ENCODE assay signal across 15 mouse cellular contexts in the genomic region with DNA sequence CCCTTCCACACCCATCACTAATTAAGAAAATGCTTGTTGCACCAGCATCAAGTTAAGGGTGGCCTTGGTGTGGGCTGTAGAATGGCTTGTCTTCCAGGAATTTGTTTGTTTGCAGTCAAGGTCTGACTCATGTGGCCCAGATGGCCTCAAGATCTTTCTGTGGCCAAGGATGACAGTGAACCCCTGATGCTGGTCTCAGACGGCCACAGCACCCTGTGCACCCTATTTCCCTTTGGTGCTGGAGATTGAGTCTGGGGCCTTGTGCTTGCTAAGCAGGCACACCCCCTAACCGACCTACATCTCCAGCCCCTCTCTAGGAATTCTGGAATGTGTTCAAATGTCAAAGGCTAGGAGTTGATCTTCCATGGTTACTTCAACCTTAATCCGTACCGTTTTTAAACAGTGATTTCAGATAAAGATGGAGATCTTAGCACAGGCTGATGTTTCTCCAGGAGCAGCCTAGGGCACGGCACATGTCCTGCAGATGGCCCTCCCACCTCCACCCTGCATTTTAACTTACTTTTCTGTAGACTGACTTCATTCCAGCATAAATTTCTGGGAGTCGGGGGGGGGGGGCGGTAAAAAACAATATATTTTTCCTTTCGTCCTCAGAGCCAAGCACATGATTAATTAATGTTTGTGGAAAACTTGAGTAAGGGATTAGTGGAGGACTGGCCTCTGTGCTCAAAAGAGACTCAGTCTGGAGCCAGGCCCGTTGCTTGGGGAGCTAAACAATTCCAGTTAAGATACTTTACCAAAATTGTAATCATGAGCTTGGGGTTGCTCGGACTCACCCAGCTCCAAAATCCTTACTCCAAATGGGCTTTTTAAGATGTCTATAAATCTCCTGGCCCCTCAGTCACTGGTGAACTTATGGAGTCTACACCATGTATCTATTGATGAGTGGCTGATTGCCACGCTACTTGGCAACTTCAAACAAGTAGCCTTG.
DNase-seq lines count a peak whose midpoint lies in the region; ATAC-seq and TF ChIP-seq lines count a peak whose summit lies in the region.
"Had no signal": no experiment of that assay in that cellular context is flagged by ENCODE, and none has a peak within 500 bp of the region (broad histone marks: within the 10 kb centered on the region; RNA-seq: fewer than 3 reads in every experiment).

No protein-coding gene starts in this region.

- 72% methylated on average over 11 of the region's 11 CpGs for WGBS in kidney, adult 2 months
- WGBS in stomach, embryonic 15.5 days, result 50% methylated on average over 11 of the region's 11 CpGs

- no peaks in the 10 kb centered on the region for H3K36me3 ChIP-seq in kidney, adult 2 months (ENCODE audit: control insufficient read depth, insufficient read depth, low read length)
- H3K36me3 ChIP-seq in stomach, embryonic 15.5 days, result no peaks in the 10 kb centered on the region

- H3K4me2 ChIP-seq in stomach, embryonic 15.5 days, result no peak overlapping the region

- no peaks in the 10 kb centered on the region for H3K27me3 ChIP-seq in kidney, adult 2 months (replicated peaks; ENCODE audit: control insufficient read depth, insufficient read depth, low read length)
- no peaks in the 10 kb centered on the region for H3K27me3 ChIP-seq in stomach, embryonic 15.5 days (replicated peaks)

- ATAC-seq in stomach, embryonic 15.5 days (ENCODE audit: insufficient read depth, low FRiP score, low read depth), result peak; percentile 27; the same call in 1 of the 2 replicates
- ATAC-seq: forebrain, embryonic 16.5 days had no signal

- H3K4me1 ChIP-seq in kidney, adult 2 months (ENCODE audit: control insufficient read depth, insufficient read depth, low read length), result no peaks in the 10 kb centered on the region
- no peaks in the 10 kb centered on the region for H3K4me1 ChIP-seq in stomach, embryonic 15.5 days

- peak; percentile 16 for DNase-seq in gastrocnemius, adult 18-20 months (ENCODE audit: low spot score)
- no peak for DNase-seq in gastrocnemius, postnatal 36 days
- peak; percentile 39 for DNase-seq in kidney, postnatal 10 days
- DNase-seq in kidney, adult 2 months, result no peak
- peak; percentile 41 for DNase-seq in gastrocnemius, postnatal 10 days
- DNase-seq in layer of hippocampus, adult 18-20 months (ENCODE audit: low spot score in 2 of 2), result no peak
- DNase-seq in layer of hippocampus, adult 9-10 months (ENCODE audit: low spot score), result no peak
- DNase-seq: cerebellum, adult 2 months; layer of hippocampus, postnatal 36 days; lung, adult 2 months; spleen, adult 18-20 months; thymus, adult 2 months had no signal

- no peak for TF ChIP-seq CTCF in kidney, adult 2 months (conservative IDR thresholded peaks at IDR 0.05; ENCODE audit: insufficient read depth, insufficient read length, low read depth, low read length)

- H3K4me3 ChIP-seq in kidney, adult 2 months (ENCODE audit: insufficient read depth, low read depth, low read length), result no peak overlapping the region
- no peak overlapping the region for H3K4me3 ChIP-seq in stomach, embryonic 15.5 days (replicated peaks)
- H3K4me3 ChIP-seq: erythroblast, embryonic 14.5 days had no signal

- intact Hi-C loops in gastrocnemius, postnatal 36 days (cut with DNase I), result no loop called here

- no peak overlapping the region for H3K9ac ChIP-seq in stomach, embryonic 15.5 days

- H3K27ac ChIP-seq in kidney, adult 2 months (ENCODE audit: insufficient read depth, low read depth, low read length), result no peak overlapping the region
- H3K27ac ChIP-seq in stomach, embryonic 15.5 days, result peak overlapping the region; percentile 61

- H3K9me3 ChIP-seq in stomach, embryonic 15.5 days, result no peaks in the 10 kb centered on the region

- TF ChIP-seq POLR2A in kidney, adult 2 months (IDR thresholded peaks at IDR 0.05; ENCODE audit: low read depth, low read length), result no peak

Comparison
In these comparisons a context has a peak if more than half of its experiments do, and no peak if none do; other contexts are left out.
1. DNase-seq: peak in gastrocnemius, adult 18-20 months (single experiment), kidney, postnatal 10 days (single experiment) and gastrocnemius, postnatal 10 days (single experiment); none in gastrocnemius, postnatal 36 days (0 of 2), kidney, adult 2 months (single experiment), layer of hippocampus, adult 18-20 months (0 of 2) and layer of hippocampus, adult 9-10 months (single experiment).